15 mouse cellular contexts compared by ENCODE assay signal in the genomic region with DNA sequence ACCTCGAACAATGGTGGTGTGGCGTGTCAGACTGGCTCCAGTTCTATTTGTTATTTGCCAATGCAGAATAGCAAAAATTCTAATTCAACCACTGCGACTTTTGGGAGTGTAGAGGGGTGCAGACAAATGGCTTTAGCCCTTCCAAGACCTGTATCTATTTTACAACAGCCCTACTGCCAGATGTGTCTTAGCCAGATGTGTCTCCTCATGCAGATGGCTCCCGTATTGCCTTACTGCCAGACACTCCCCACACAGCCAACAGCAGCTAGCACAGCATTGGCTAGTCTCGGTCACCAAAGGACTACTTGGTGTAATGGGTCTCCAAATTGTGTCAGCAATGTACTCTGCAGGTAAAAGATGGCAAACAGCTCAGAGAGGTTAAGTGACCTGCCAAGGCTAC. TPM values are rescaled to one million over a fixed set of nuclear protein-coding genes. Genes with fewer than 3 reads are reported as not detected.
A peak's percentile ranks its signal among the peaks of the same experiment; 100 is the strongest.
DNase-seq lines count a peak whose midpoint lies in the region; ATAC-seq and TF ChIP-seq lines count a peak whose summit lies in the region.
"Had no signal": no experiment of that assay in that cellular context is flagged by ENCODE, and none has a peak within 500 bp of the region (broad histone marks: within the 10 kb centered on the region; RNA-seq: fewer than 3 reads in every experiment).

No protein-coding gene starts in this region.

- ATAC-seq in lung, embryonic 14.5 days (ENCODE audit: insufficient read depth), result no peak
- no peak for ATAC-seq in forebrain, postnatal 0 days
- no peak for ATAC-seq in neural tube, embryonic 15.5 days (ENCODE audit: low FRiP score)

- H3K9me3 ChIP-seq in heart, embryonic 10.5 days, result no peaks in the 10 kb centered on the region
- H3K9me3 ChIP-seq in lung, embryonic 14.5 days (ENCODE audit: low read depth, low read length), result no peaks in the 10 kb centered on the region
- H3K9me3 ChIP-seq in forebrain, postnatal 0 days (ENCODE audit: low read length), result no peaks in the 10 kb centered on the region
- H3K9me3 ChIP-seq in neural tube, embryonic 15.5 days (replicated peaks), result no peaks in the 10 kb centered on the region

- H3K4me2 ChIP-seq in lung, embryonic 14.5 days, result peak overlapping the region; percentile 99
- H3K4me2 ChIP-seq in forebrain, postnatal 0 days (ENCODE audit: low read depth), result peak overlapping the region; percentile 100
- peak overlapping the region; percentile 100 for H3K4me2 ChIP-seq in neural tube, embryonic 15.5 days

- H3K27ac ChIP-seq in heart, embryonic 10.5 days, result no peak overlapping the region
- no peak overlapping the region for H3K27ac ChIP-seq in lung, embryonic 14.5 days (ENCODE audit: low read depth)
- H3K27ac ChIP-seq in forebrain, postnatal 0 days (ENCODE audit: low read depth, low read length), result no peak overlapping the region
- no peak overlapping the region for H3K27ac ChIP-seq in neural tube, embryonic 15.5 days (replicated peaks)

- intact Hi-C loops in left cerebral cortex, postnatal 25 days (cut with DNase I), result no loop called here

- H3K4me3 ChIP-seq in heart, embryonic 10.5 days, result no peak overlapping the region
- H3K4me3 ChIP-seq in lung, embryonic 14.5 days (ENCODE audit: low read depth, low read length), result no peak overlapping the region
- no peak overlapping the region for H3K4me3 ChIP-seq in forebrain, postnatal 0 days (ENCODE audit: low read depth, low read length)
- H3K4me3 ChIP-seq in neural tube, embryonic 15.5 days (replicated peaks), result no peak overlapping the region

- no peaks in the 10 kb centered on the region for H3K36me3 ChIP-seq in heart, embryonic 10.5 days
- H3K36me3 ChIP-seq in lung, embryonic 14.5 days (ENCODE audit: insufficient read depth), result no peaks in the 10 kb centered on the region
- 0 out of 2 replicates have a peak, but pooled peaks cover 7% of the 10 kb centered on the region for H3K36me3 ChIP-seq in forebrain, postnatal 0 days (ENCODE audit: insufficient read depth)
- H3K36me3 ChIP-seq in neural tube, embryonic 15.5 days, result no peaks in the 10 kb centered on the region

- H3K9ac ChIP-seq in lung, embryonic 14.5 days, result no peak overlapping the region
- H3K9ac ChIP-seq in forebrain, postnatal 0 days, result no peak overlapping the region
- H3K9ac ChIP-seq in neural tube, embryonic 15.5 days (replicated peaks), result no peak overlapping the region

- peaks cover 29% of the 10 kb centered on the region for H3K4me1 ChIP-seq in heart, embryonic 10.5 days
- H3K4me1 ChIP-seq in lung, embryonic 14.5 days (ENCODE audit: insufficient read depth), result peaks cover 6% of the 10 kb centered on the region
- H3K4me1 ChIP-seq in forebrain, postnatal 0 days (ENCODE audit: insufficient read depth), result 0 out of 2 replicates have a peak, but pooled peaks cover 9% of the 10 kb centered on the region
- peaks cover 33% of the 10 kb centered on the region for H3K4me1 ChIP-seq in neural tube, embryonic 15.5 days

- peaks cover 16% of the 10 kb centered on the region; the same call in 1 of the 2 replicates for H3K27me3 ChIP-seq in heart, embryonic 10.5 days (ENCODE audit: insufficient read depth, poor library complexity, severe bottlenecking)
- H3K27me3 ChIP-seq in lung, embryonic 14.5 days (ENCODE audit: insufficient read depth, low read length), result no peaks in the 10 kb centered on the region
- no peaks in the 10 kb centered on the region for H3K27me3 ChIP-seq in forebrain, postnatal 0 days (ENCODE audit: insufficient read depth, low read length)
- no peaks in the 10 kb centered on the region for H3K27me3 ChIP-seq in neural tube, embryonic 15.5 days (replicated peaks)

- WGBS in heart, embryonic 10.5 days, result 59% methylated on average over 5 of the region's 5 CpGs
- WGBS in lung, embryonic 14.5 days, result 44% methylated on average over 5 of the region's 5 CpGs
- WGBS in forebrain, postnatal 0 days, result 64% methylated on average over 5 of the region's 5 CpGs
- 55% methylated on average over 5 of the region's 5 CpGs for WGBS in neural tube, embryonic 15.5 days

- DNase-seq in heart, adult 18-20 months, result peak; percentile 59 to 61
- DNase-seq in heart, embryonic 10.5 days (ENCODE audit: low spot score), result no peak
- no peak for DNase-seq in lung, embryonic 14.5 days
- no peak for DNase-seq in lung, postnatal 36 days
- no peak for DNase-seq in forebrain, postnatal 0 days
- no peak for DNase-seq in layer of hippocampus, postnatal 25 days (ENCODE audit: extremely low spot score in 1 of 2, low spot score in 1 of 2)
- DNase-seq in left cerebral cortex, postnatal 25 days (ENCODE audit: low spot score in 2 of 2), result no peak

- no peak for TF ChIP-seq CTCF in lung, embryonic 14.5 days (IDR thresholded peaks at IDR 0.05; ENCODE audit: low read depth)
- no peak for TF ChIP-seq CTCF in forebrain, postnatal 0 days (IDR thresholded peaks at IDR 0.05; ENCODE audit: low read depth)

RNA-seq across cellular contexts. Expression of gene Akna, which starts 8.1 kb away (rescaled TPM):
- 1 to 10 TPM; 3.5 to 7.3 TPM for total RNA-seq in heart, adult 18-20 months (2021)
- polyA plus RNA-seq in heart, embryonic 10.5 days (2016; fragmentation: Nextera tagmentation; extraction: Ambion mirVana), result 4.6 and 9.0 TPM in 2 replicates
- 11.2 and 12.6 TPM in 2 replicates for polyA plus RNA-seq in lung, embryonic 14.5 days (2014; fragmentation: Nextera tagmentation; extraction: Ambion mirVana)
- 3.5 and 6.1 TPM in 2 replicates for total RNA-seq in forebrain, postnatal 0 days (2014; rRNA removed)
- polyA plus RNA-seq in forebrain, postnatal 0 days (2015; fragmentation: Nextera tagmentation; extraction: Ambion mirVana), result 1.2 and 3.8 TPM in 2 replicates
- 3.1 and 7.3 TPM in 2 replicates for polyA plus RNA-seq in neural tube, embryonic 15.5 days (2015; fragmentation: Nextera tagmentation; extraction: Ambion mirVana)
- 1 to 10 TPM; 2.6 to 4.4 TPM for total RNA-seq in layer of hippocampus, postnatal 25 days (2021)
- total RNA-seq in left cerebral cortex, postnatal 25 days (2021), result 1 to 10 TPM; 2.9 to 3.0 TPM

RNA-seq across cellular contexts. Expression of gene Orm2, which starts 49.0 kb away (rescaled TPM):
- under 1 TPM in 1 of 2 experiments, not detected in 1; 0.82 TPM for total RNA-seq in heart, adult 18-20 months (2021)
- polyA plus RNA-seq in heart, embryonic 10.5 days (2016; fragmentation: Nextera tagmentation; extraction: Ambion mirVana), result not detected in 2 replicates
- polyA plus RNA-seq in lung, embryonic 14.5 days (2014; fragmentation: Nextera tagmentation; extraction: Ambion mirVana), result not detected in 2 replicates
- total RNA-seq in forebrain, postnatal 0 days (2014; rRNA removed), result not detected in 2 replicates
- not detected in 2 replicates for polyA plus RNA-seq in forebrain, postnatal 0 days (2015; fragmentation: Nextera tagmentation; extraction: Ambion mirVana)
- not detected in 2 replicates for polyA plus RNA-seq in neural tube, embryonic 15.5 days (2015; fragmentation: Nextera tagmentation; extraction: Ambion mirVana)
- total RNA-seq in layer of hippocampus, postnatal 25 days (2021), result not detected
- total RNA-seq in left cerebral cortex, postnatal 25 days (2021), result not detected
- total RNA-seq: gastrocnemius, postnatal 14 days; layer of hippocampus, postnatal 36 days had no signal
- polyA plus RNA-seq: brain, embryonic 14.5 days; C2C12; intestine, embryonic 16.5 days; liver, embryonic 16.5 days; spleen, adult 2 months had no signal

RNA-seq across cellular contexts. Expression of gene Orm3, which starts 55.3 kb away (rescaled TPM):
- total RNA-seq in heart, adult 18-20 months (2021), result 1 to 10 TPM; 2.2 to 3.1 TPM
- polyA plus RNA-seq in heart, embryonic 10.5 days (2016; fragmentation: Nextera tagmentation; extraction: Ambion mirVana), result not detected in 2 replicates
- not detected in 2 replicates for polyA plus RNA-seq in lung, embryonic 14.5 days (2014; fragmentation: Nextera tagmentation; extraction: Ambion mirVana)
- not detected in 2 replicates for total RNA-seq in forebrain, postnatal 0 days (2014; rRNA removed)
- not detected in 2 replicates for polyA plus RNA-seq in forebrain, postnatal 0 days (2015; fragmentation: Nextera tagmentation; extraction: Ambion mirVana)
- not detected in 2 replicates for polyA plus RNA-seq in neural tube, embryonic 15.5 days (2015; fragmentation: Nextera tagmentation; extraction: Ambion mirVana)
- not detected for total RNA-seq in layer of hippocampus, postnatal 25 days (2021)
- total RNA-seq in left cerebral cortex, postnatal 25 days (2021), result not detected
- total RNA-seq: gastrocnemius, postnatal 14 days; layer of hippocampus, postnatal 36 days had no signal
- polyA plus RNA-seq: brain, embryonic 14.5 days; C2C12; intestine, embryonic 16.5 days; liver, embryonic 16.5 days; spleen, adult 2 months had no signal

Comparison
In these comparisons a context has a peak if more than half of its experiments do, and no peak if none do; other contexts are left out.
1. DNase-seq: peak in heart, adult 18-20 months (2 of 2); none in heart, embryonic 10.5 days (single experiment), lung, embryonic 14.5 days (single experiment), lung, postnatal 36 days (single experiment), forebrain, postnatal 0 days (single experiment), layer of hippocampus, postnatal 25 days (0 of 2) and left cerebral cortex, postnatal 25 days (0 of 2).
2. Peak in every context shown above with its lines, with median percentiles within 50 percentile points of each other: H3K4me2 ChIP-seq.